Mouse (Mus musculus) hindbrain, postnatal 0 days (tissue): ENCODE measurements around the gene Vat1. TPM values are rescaled to one million over a fixed set of nuclear protein-coding genes. Genes with fewer than 3 reads are reported as not detected.
A peak's percentile ranks its signal among the peaks of the same experiment; 100 is the strongest.
"Not testable (repeated sequence)": the region's sequence is repeated elsewhere in the genome, so short reads cannot be mapped to it uniquely, and the experiment has no call there.

Source experiments
- ATAC-seq: fragments of 200-750 bp; cut with Nextera tagmentation; 2 replicates; pipeline ENCODE4 v1.8.0; 2017; ENCODE audit warnings: mild to moderate bottlenecking, moderate TSS enrichment, moderate library complexity
- DNase-seq: peaks from one replicate; pipeline ENCODE4 v3.0.0-alpha.2; 2015; ENCODE audit warnings: low spot score
- H3K27ac ChIP-seq: fragments of 300-500 bp; sonication (generic); 2 replicates; pipeline ENCODE4 v1.5.1; 2014; ENCODE audit warnings: mild to moderate bottlenecking
- H3K27me3 ChIP-seq: fragments of 300-500 bp; sonication (generic); 2 replicates; pipeline ENCODE4 v1.6.1; 2014; ENCODE audit warnings: low read length, mixed read lengths; ENCODE audit not compliant: insufficient read depth
- H3K36me3 ChIP-seq: fragments of 300-500 bp; sonication (generic); 2 replicates; pipeline ENCODE4 v1.6.1; 2014; ENCODE audit warnings: low read length, mixed read lengths; ENCODE audit not compliant: insufficient read depth
- H3K4me1 ChIP-seq: fragments of 300-500 bp; sonication (generic); 2 replicates; pipeline ENCODE4 v1.6.1; 2014; ENCODE audit warnings: antibody characterized with exemption, low read length, mixed read lengths; ENCODE audit not compliant: insufficient read depth
- H3K4me2 ChIP-seq: fragments of 300-500 bp; sonication (generic); 2 replicates; pipeline ENCODE4 v1.6.1; 2014; ENCODE audit warnings: low read depth, mild to moderate bottlenecking, low read length, moderate library complexity, mixed read lengths
- H3K4me3 ChIP-seq: fragments of 300-500 bp; sonication (generic); 2 replicates; pipeline ENCODE4 v1.5.1; 2014; ENCODE audit warnings: low read length
- H3K9ac ChIP-seq: fragments of 300-500 bp; sonication (generic); replicated peaks from 2 replicates; pipeline ENCODE4 v1.6.1; 2014; ENCODE audit warnings: mild to moderate bottlenecking, low read length, moderate library complexity, mixed read lengths
- H3K9me3 ChIP-seq: fragments of 300-500 bp; sonication (generic); 2 replicates; pipeline ENCODE4 v1.6.1; 2016; ENCODE audit warnings: low read length, mixed read lengths
- CTCF ChIP-seq: IDR thresholded peaks from 2 replicates; pipeline ENCODE4 v1.5.1; 2016; ENCODE audit warnings: antibody characterized with exemption, control low read depth, low read depth
- WGBS: fragments of 180-500 bp; shearing (Covaris S2); extraction: QIAGEN DNeasy Blood & Tissue Kit; methylation state at CpG from one replicate; pipeline ENCODE4 v1.1.7; 2014; 5-methylcytosine and 5-hydroxymethylcytosine counted together
- polyA plus RNA-seq: library from polyadenylated mRNA; unstranded; fragments of >200 nt; fragmentation: Nextera tagmentation; extraction: Ambion mirVana; gene quantifications from 2 replicates; pipeline ENCODE4 v1.2.1, GENCODE M21; 2015
- total RNA-seq: library from RNA; depleted of rRNA; stranded (reverse); fragments of >200 nt; gene quantifications from 2 replicates; pipeline ENCODE4 v1.2.3, GENCODE M21; 2014

Gene Vat1
- total and polyA plus RNA-seq, 2 experiments from 2014 or later = 114 to 290 TPM

DNA sequence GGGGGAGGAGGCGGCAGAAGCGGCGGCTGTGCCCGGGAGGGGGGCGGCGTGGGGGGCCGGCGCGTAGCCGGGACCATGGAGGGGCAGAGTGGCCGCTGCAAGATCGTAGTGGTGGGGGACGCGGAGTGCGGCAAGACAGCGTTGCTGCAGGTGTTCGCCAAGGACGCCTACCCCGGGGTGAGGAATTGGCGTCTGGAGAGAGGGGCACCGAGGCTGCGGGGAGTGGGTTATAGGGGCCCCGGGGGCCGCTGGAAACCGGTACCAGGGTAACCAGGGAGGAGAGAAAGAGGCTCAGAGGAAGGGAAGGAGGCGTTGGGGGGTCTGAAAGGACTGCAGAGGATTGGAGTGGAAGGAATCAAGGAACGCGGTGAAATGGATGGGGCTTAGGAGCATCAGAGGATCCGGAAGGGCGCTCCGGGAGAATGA lies 2.2 kb upstream of the Vat1 start:
- peak; percentile 21 for ATAC-seq
- no peaks in the 10 kb centered on the region for H3K27me3 ChIP-seq
- peak overlapping the region; percentile 73 for H3K4me2 ChIP-seq
- under 1% methylated on average over 27 of the region's 31 CpGs for WGBS
- no peaks in the 10 kb centered on the region for H3K36me3 ChIP-seq
- H3K9ac ChIP-seq = peak overlapping the region; percentile 83
- no peaks in the 10 kb centered on the region for H3K9me3 ChIP-seq
- H3K4me3 ChIP-seq = peak overlapping the region; percentile 78
- no peak for TF ChIP-seq CTCF
- H3K4me1 ChIP-seq = peaks cover 17% of the 10 kb centered on the region
- peak overlapping the region; percentile 89 for H3K27ac ChIP-seq
- DNase-seq = peak; percentile 53

DNA sequence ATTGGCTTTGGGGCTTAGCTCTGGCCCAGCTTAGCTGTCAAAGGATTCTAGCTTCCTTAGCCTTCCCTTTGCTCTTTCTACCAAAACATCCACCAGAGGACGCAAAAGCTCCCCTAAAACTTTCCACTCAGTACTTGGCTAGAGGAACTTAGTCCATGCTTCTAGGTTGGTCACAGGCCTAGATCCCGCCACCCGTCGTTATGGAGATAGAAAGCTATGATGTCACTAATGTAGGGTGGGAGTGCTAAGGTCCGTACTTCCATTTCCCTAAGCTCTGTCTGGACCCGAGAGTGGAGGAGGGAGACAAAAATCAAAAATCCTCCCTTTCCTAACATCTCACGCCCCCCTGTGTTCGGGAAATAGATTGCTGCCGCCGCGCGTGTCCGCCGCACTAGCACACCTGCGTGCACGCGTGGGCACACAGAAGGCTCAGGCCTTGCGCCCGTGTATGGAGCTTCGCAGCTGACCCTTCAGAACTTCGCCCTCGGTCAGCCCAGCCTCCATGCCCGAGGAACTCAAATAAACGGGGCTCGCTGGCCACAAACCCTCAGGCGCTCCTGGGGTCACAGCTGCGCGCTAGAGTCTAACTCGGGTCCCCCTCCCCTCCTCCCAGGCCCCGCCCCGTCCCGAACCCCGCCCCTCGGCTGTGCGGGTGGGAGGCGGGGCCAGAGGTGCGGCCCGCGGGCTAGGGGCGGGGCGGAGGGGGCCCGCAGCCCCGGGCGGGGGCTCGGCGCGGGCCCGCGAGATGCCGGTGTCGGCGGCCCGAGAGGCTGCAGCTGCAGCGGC lies 1.6 kb upstream of the Vat1 start:
- peak; percentile 74 for TF ChIP-seq CTCF
- H3K9me3 ChIP-seq = no peaks in the 10 kb centered on the region
- H3K4me1 ChIP-seq = peaks cover 20% of the 10 kb centered on the region
- peak overlapping the region; percentile 73 for H3K4me2 ChIP-seq
- H3K4me3 ChIP-seq = peak overlapping the region; percentile 78
- ATAC-seq = peak; percentile 79
- no peaks in the 10 kb centered on the region for H3K27me3 ChIP-seq
- under 1% methylated on average over 45 of the region's 54 CpGs for whole genome bisulfite sequencing
- peak overlapping the region; percentile 83 for H3K9ac ChIP-seq
- H3K36me3 ChIP-seq = peaks cover 3% of the 10 kb centered on the region; the same call in 1 of the 2 replicates
- DNase-seq = peak; percentile 91
- peak overlapping the region; percentile 89 for H3K27ac ChIP-seq

DNA sequence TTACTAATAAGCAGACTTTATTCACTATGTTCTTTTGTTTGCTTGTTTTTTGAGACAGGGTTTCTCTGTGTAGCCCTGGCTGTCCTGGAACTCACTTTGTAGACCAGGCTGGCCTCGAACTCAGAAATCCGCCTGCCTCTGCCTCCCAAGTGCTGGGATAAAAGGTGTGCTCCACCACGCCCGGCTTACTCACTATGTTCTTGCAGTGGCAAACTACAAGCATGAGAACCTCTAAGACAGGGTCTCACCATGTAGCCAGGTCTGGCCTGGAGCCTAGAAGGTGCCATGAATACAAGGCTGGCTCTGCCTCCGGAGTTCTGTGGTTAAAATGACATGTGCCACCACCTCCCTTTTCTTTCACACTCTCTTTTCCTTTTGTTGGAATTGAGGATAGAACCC lies 521 bp upstream of the Vat1 start:
- H3K9ac ChIP-seq, DNase-seq, H3K27me3 ChIP-seq, H3K9me3 ChIP-seq, ATAC-seq, H3K27ac ChIP-seq: not testable (repeated sequence)
- 0 out of 2 replicates have a peak, but pooled peaks have one; percentile 0 for TF ChIP-seq CTCF
- Histone ChIP-seq H3K4me2 (peak overlapping the region; percentile 75), H3K4me3 (peak overlapping the region; percentile 77), H3K36me3 (peaks cover 11% of the 10 kb centered on the region; the same call in 1 of the 2 replicates), H3K4me1 (peaks cover 24% of the 10 kb centered on the region)
- WGBS = 51% methylated on average over 5 of the region's 5 CpGs

DNA sequence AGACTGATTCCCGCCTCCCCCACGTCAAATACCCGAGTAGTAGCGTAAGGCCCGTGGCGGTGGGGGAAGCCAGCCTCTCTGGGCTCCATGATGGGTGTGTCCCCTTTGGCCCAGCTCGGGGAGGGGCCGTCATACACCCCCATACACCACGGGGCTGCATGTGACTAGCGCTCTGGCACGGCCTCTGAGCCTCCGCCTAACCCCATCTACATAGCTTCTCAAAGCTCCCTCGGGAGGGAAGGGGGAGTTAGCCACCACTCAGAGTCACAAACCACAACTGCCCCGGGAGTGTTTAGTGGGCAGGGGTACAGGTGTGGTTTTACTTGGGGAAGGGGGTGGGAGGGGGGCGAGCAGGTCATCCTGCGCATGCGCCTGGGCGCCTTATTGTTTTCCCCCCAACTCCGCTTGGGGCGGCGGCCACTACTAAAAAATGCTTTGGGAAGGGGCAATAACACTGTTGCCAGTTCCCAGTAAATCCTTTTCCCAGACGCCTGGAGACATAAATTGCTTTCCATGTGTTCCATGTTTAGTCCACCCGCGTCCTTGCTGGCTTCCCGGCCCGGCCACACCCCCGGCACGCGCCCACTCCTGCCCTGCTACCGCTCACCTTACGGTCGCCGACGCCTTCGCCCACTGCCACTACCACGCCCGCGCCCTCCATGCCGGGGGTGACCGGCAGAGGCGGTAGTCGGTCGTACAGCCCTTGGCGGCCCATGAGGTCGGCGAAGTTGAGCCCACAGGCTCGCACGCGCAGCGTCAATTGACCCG lies 745 bp downstream of the Vat1 start:
- under 1% methylated on average over 51 of the region's 51 CpGs for WGBS
- peak overlapping the region; percentile 75 for H3K4me2 ChIP-seq
- no peaks in the 10 kb centered on the region for H3K27me3 ChIP-seq
- H3K36me3 ChIP-seq = peaks cover 13% of the 10 kb centered on the region
- H3K4me3 ChIP-seq = peak overlapping the region; percentile 77
- TF ChIP-seq CTCF = peak; percentile 48
- DNase-seq (peak; percentile 78), ATAC-seq (peak; percentile 59)
- H3K9me3 ChIP-seq = no peaks in the 10 kb centered on the region
- H3K4me1 ChIP-seq = peaks cover 24% of the 10 kb centered on the region
- peak overlapping the region; percentile 86 for H3K27ac ChIP-seq
- peak overlapping the region; percentile 74 for H3K9ac ChIP-seq

GRCm38 (mm10) chr11:101464211-101465100 lies 1.6 kb downstream of the Vat1 start, which contains the start of gene Rnd2:
Gene Rnd2, plus strand, starts transcription at chr11:101464999.
- no peak for DNase-seq
- ATAC-seq = no peak; the same call in 1 of the 2 replicates
- Histone ChIP-seq H3K27ac (peak within 1 kb of the TSS; percentile 86), H3K27me3 (no peaks in the 10 kb centered on the region), H3K36me3 (peaks cover 22% of the 10 kb centered on the region), H3K4me2 (peak within 1 kb of the TSS; percentile 75), H3K4me1 (peaks cover 24% of the 10 kb centered on the region), H3K4me3 (peak within 1 kb of the TSS; percentile 77), H3K9me3 (no peaks in the 10 kb centered on the region), H3K9ac (peak within 1 kb of the TSS; percentile 74)
- TF ChIP-seq CTCF = no peak
- WGBS = 10% methylated on average over 12 of the region's 12 CpGs
